Mouse (Mus musculus): Measurements from ENCODE around the gene Cacna2d3. TPM values are rescaled to one million over a fixed set of nuclear protein-coding genes. Genes with fewer than 3 reads are reported as not detected.

Cacna2d3 gene
- polyA plus RNA-seq, 1 experiment from 2014 or later = 0.16 TPM

GRCm38 (mm10) chr14:29021295-29021694 is 700.4 kb downstream of the Cacna2d3 start:
- ATAC-seq (ENCODE audit: low read depth) (no peak), DNase-seq (no peak)
- Histone ChIP-seq H3K4me1 (replicated peaks) (no peaks in the 10 kb centered on the region), H3K36me3 (no peaks in the 10 kb centered on the region), H3K27me3 (no peaks in the 10 kb centered on the region), H3K4me3 (replicated peaks) (no peak overlapping the region), H3K9me3 (replicated peaks) (no peaks in the 10 kb centered on the region), H3K4me2 (no peak overlapping the region), H3K27ac (no peak overlapping the region), H3K9ac (no peak overlapping the region)
- 39% methylated on average over 4 of the region's 4 CpGs for WGBS (ENCODE audit: insufficient replicate concordance)

GRCm38 (mm10) chr14:29018316-29019000 is 703.2 kb downstream of the Cacna2d3 start:
- ATAC-seq (ENCODE audit: low read depth) (no peak), DNase-seq (no peak)
- 47% methylated on average over 7 of the region's 7 CpGs for WGBS (ENCODE audit: insufficient replicate concordance)
- no peaks in the 10 kb centered on the region for H3K27me3 ChIP-seq
- no peak overlapping the region for H3K9ac ChIP-seq
- H3K27ac ChIP-seq = no peak overlapping the region
- H3K4me2 ChIP-seq = no peak overlapping the region
- no peaks in the 10 kb centered on the region for H3K36me3 ChIP-seq
- H3K4me1 ChIP-seq (replicated peaks) = 0 out of 2 replicates have a peak, but pooled peaks cover 6% of the 10 kb centered on the region
- H3K9me3 ChIP-seq (replicated peaks) = no peaks in the 10 kb centered on the region
- no peak overlapping the region for H3K4me3 ChIP-seq (replicated peaks)

- no peak within 1 kb of the TSS for H3K9ac ChIP-seq
- H3K4me1 ChIP-seq (replicated peaks) = 0 out of 2 replicates have a peak, but pooled peaks cover 6% of the 10 kb centered on the region
- H3K36me3 ChIP-seq = no peaks in the 10 kb centered on the region
- ATAC-seq (ENCODE audit: low read depth) = no peak
- DNase-seq = no peak
- no peak within 1 kb of the TSS for H3K27ac ChIP-seq
- H3K27me3 ChIP-seq = no peaks in the 10 kb centered on the region
- no peaks in the 10 kb centered on the region for H3K9me3 ChIP-seq (replicated peaks)
- no peak within 1 kb of the TSS for H3K4me2 ChIP-seq
- WGBS (ENCODE audit: insufficient replicate concordance) = 18% methylated on average over 5 of the region's 5 CpGs
- H3K4me3 ChIP-seq (replicated peaks) = no peak within 1 kb of the TSS
Measured at GRCm38 (mm10) chr14:29017883-29018282, 703.8 kb downstream of the Cacna2d3 start, which contains the start of gene Lrtm1. Gene Lrtm1 (plus strand): TSS chr14:29018208.

GRCm38 (mm10) chr14:29015896-29016295 is 705.8 kb downstream of the Cacna2d3 start:
- ATAC-seq (ENCODE audit: low read depth) (peak; percentile 36; the same call in 1 of the 2 replicates), DNase-seq (no peak)
- WGBS (ENCODE audit: insufficient replicate concordance) = 45% methylated on average over 5 of the region's 5 CpGs
- Histone ChIP-seq H3K4me2 (no peak overlapping the region), H3K4me3 (replicated peaks) (no peak overlapping the region), H3K4me1 (replicated peaks) (0 out of 2 replicates have a peak, but pooled peaks cover 6% of the 10 kb centered on the region), H3K27ac (no peak overlapping the region), H3K9me3 (replicated peaks) (no peaks in the 10 kb centered on the region), H3K27me3 (no peaks in the 10 kb centered on the region), H3K36me3 (no peaks in the 10 kb centered on the region), H3K9ac (no peak overlapping the region)

- Histone ChIP-seq H3K9ac (no peak overlapping the region), H3K27ac (no peak overlapping the region), H3K36me3 (no peaks in the 10 kb centered on the region), H3K4me3 (replicated peaks) (no peak overlapping the region), H3K9me3 (replicated peaks) (no peaks in the 10 kb centered on the region), H3K27me3 (no peaks in the 10 kb centered on the region), H3K4me1 (replicated peaks) (0 out of 2 replicates have a peak, but pooled peaks cover 6% of the 10 kb centered on the region), H3K4me2 (no peak overlapping the region)
- DNase-seq = no peak
- 61% methylated on average over 2 of the region's 2 CpGs for WGBS (ENCODE audit: insufficient replicate concordance)
- no peak for ATAC-seq (ENCODE audit: low read depth)
Measured at GRCm38 (mm10) chr14:29014680-29015079, 707.0 kb downstream of the Cacna2d3 start.

- no peak overlapping the region for H3K9ac ChIP-seq
- H3K9me3 ChIP-seq (replicated peaks) = no peaks in the 10 kb centered on the region
- no peak overlapping the region for H3K4me3 ChIP-seq (replicated peaks)
- H3K4me1 ChIP-seq (replicated peaks) = 0 out of 2 replicates have a peak, but pooled peaks cover 6% of the 10 kb centered on the region
- no peaks in the 10 kb centered on the region for H3K27me3 ChIP-seq
- DNase-seq = no peak
- ATAC-seq (ENCODE audit: low read depth) = no peak
- no peak overlapping the region for H3K27ac ChIP-seq
- no peak overlapping the region for H3K4me2 ChIP-seq
- 66% methylated on average over 3 of the region's 3 CpGs for WGBS (ENCODE audit: insufficient replicate concordance)
- H3K36me3 ChIP-seq = no peaks in the 10 kb centered on the region
Measured at GRCm38 (mm10) chr14:29013161-29013560, 708.5 kb downstream of the Cacna2d3 start.

GRCm38 (mm10) chr14:29009644-29010043 is 712.0 kb downstream of the Cacna2d3 start:
- H3K4me3 ChIP-seq (replicated peaks) = no peak overlapping the region
- ATAC-seq (ENCODE audit: low read depth) (no peak), DNase-seq (no peak)
- no peak overlapping the region for H3K4me2 ChIP-seq
- H3K27ac ChIP-seq = no peak overlapping the region
- no peaks in the 10 kb centered on the region for H3K9me3 ChIP-seq (replicated peaks)
- 56% methylated on average over 4 of the region's 4 CpGs for WGBS (ENCODE audit: insufficient replicate concordance)
- H3K4me1 ChIP-seq (replicated peaks) = no peaks in the 10 kb centered on the region
- H3K9ac ChIP-seq = no peak overlapping the region
- H3K27me3 ChIP-seq = no peaks in the 10 kb centered on the region
- H3K36me3 ChIP-seq = no peaks in the 10 kb centered on the region

- Histone ChIP-seq H3K27me3 (no peaks in the 10 kb centered on the region), H3K36me3 (no peaks in the 10 kb centered on the region), H3K4me3 (replicated peaks) (no peak overlapping the region), H3K27ac (no peak overlapping the region), H3K9ac (no peak overlapping the region), H3K9me3 (replicated peaks) (no peaks in the 10 kb centered on the region), H3K4me1 (replicated peaks) (no peaks in the 10 kb centered on the region), H3K4me2 (no peak overlapping the region)
- ATAC-seq (ENCODE audit: low read depth) = no peak
- no peak for DNase-seq
- WGBS (ENCODE audit: insufficient replicate concordance) = 65% methylated on average over 5 of the region's 5 CpGs
Measured at GRCm38 (mm10) chr14:29005228-29005840, 716.3 kb downstream of the Cacna2d3 start.

GRCm38 (mm10) chr14:28996569-28996968 is 725.1 kb downstream of the Cacna2d3 start:
- Histone ChIP-seq H3K4me1 (replicated peaks) (no peaks in the 10 kb centered on the region), H3K4me2 (no peak overlapping the region), H3K27ac (no peak overlapping the region), H3K36me3 (no peaks in the 10 kb centered on the region), H3K4me3 (replicated peaks) (no peak overlapping the region), H3K27me3 (no peaks in the 10 kb centered on the region), H3K9me3 (replicated peaks) (no peaks in the 10 kb centered on the region), H3K9ac (no peak overlapping the region)
- ATAC-seq (ENCODE audit: low read depth) (no peak), DNase-seq (no peak)
- 82% methylated on average over 3 of the region's 3 CpGs for WGBS (ENCODE audit: insufficient replicate concordance)

GRCm38 (mm10) chr14:28988211-28988900 is 733.3 kb downstream of the Cacna2d3 start:
- H3K9ac ChIP-seq = no peak overlapping the region
- no peaks in the 10 kb centered on the region for H3K36me3 ChIP-seq
- H3K4me3 ChIP-seq (replicated peaks) = no peak overlapping the region
- H3K27me3 ChIP-seq = no peaks in the 10 kb centered on the region
- H3K4me1 ChIP-seq (replicated peaks) = no peaks in the 10 kb centered on the region
- H3K4me2 ChIP-seq = no peak overlapping the region
- no peak for DNase-seq
- WGBS (ENCODE audit: insufficient replicate concordance) = 67% methylated on average over 7 of the region's 7 CpGs
- H3K27ac ChIP-seq = no peak overlapping the region
- no peak for ATAC-seq (ENCODE audit: low read depth)
- no peaks in the 10 kb centered on the region for H3K9me3 ChIP-seq (replicated peaks)

GRCm38 (mm10) chr14:28984276-28984675 is 737.4 kb downstream of the Cacna2d3 start:
- no peak overlapping the region for H3K4me3 ChIP-seq (replicated peaks)
- H3K4me1 ChIP-seq (replicated peaks) = no peaks in the 10 kb centered on the region
- H3K4me2 ChIP-seq = no peak overlapping the region
- H3K9ac ChIP-seq = no peak overlapping the region
- DNase-seq = no peak
- no peaks in the 10 kb centered on the region for H3K27me3 ChIP-seq
- no peaks in the 10 kb centered on the region for H3K36me3 ChIP-seq
- no peak overlapping the region for H3K27ac ChIP-seq
- WGBS (ENCODE audit: insufficient replicate concordance) = 40% methylated on average over 2 of the region's 2 CpGs
- no peaks in the 10 kb centered on the region for H3K9me3 ChIP-seq (replicated peaks)
- no peak for ATAC-seq (ENCODE audit: low read depth)

Measured in liver, embryonic 13.5 days (tissue).